Mouse (Mus musculus): ENCODE data around the gene Grid1.

DNA sequence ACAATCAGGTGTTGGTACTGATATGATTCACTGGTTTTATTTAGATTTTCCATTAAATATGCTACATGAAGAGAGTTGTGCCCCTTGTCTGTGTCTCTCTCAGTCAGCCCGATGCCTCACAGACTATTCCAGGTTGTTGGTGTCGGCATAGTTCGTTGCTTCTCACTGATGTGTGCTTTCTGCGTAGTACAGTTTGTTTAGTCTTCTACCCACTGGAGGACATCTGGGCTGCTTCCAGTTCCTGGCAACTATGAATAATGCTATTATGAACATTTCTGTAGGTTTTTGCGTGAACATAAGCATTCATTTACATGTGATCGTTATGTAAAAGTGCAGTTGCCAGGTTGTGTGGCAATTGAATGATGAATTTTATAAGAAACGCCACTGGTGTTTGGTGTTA, 633.8 kb downstream of the Grid1 start:
- no peak for TF ChIP-seq CTCF (IDR thresholded peaks at IDR 0.05)
- TF ChIP-seq POLR2A (IDR thresholded peaks at IDR 0.05; ENCODE audit: insufficient read depth, low read depth, low read length): no peak
- TF ChIP-seq EP300 (IDR thresholded peaks at IDR 0.05; ENCODE audit: insufficient read depth, low read depth, low read length): no peak
